Mouse (Mus musculus) embryonic facial prominence, embryonic 13.5 days (tissue): ENCODE data around the gene Rcbtb2. TPM values are rescaled to one million over a fixed set of nuclear protein-coding genes. Genes with fewer than 3 reads are reported as not detected.

Source experiments
- ATAC-seq: fragments of 200-750 bp; cut with Nextera tagmentation; 2 replicates; pipeline ENCODE4 v1.8.0; 2017; ENCODE audit warnings: low read depth; ENCODE audit not compliant: insufficient number of reproducible peaks, insufficient read depth, low FRiP score, low TSS enrichment
- H3K27ac ChIP-seq: fragments of 300-500 bp; sonication (generic); 2 replicates; pipeline ENCODE4 v1.5.1; 2015; ENCODE audit warnings: moderate library complexity, mild to moderate bottlenecking, inconsistent platforms
- H3K27me3 ChIP-seq: fragments of 300-500 bp; sonication (generic); 2 replicates; pipeline ENCODE4 v1.6.1; 2015; ENCODE audit warnings: mild to moderate bottlenecking, inconsistent platforms
- H3K36me3 ChIP-seq: fragments of 300-500 bp; sonication (generic); 2 replicates; pipeline ENCODE4 v1.6.1; 2015; ENCODE audit warnings: mild to moderate bottlenecking, inconsistent platforms
- H3K4me1 ChIP-seq: fragments of 300-500 bp; sonication (generic); 2 replicates; pipeline ENCODE4 v1.6.1; 2015; ENCODE audit warnings: inconsistent platforms
- H3K4me2 ChIP-seq: fragments of 300-500 bp; sonication (generic); 2 replicates; pipeline ENCODE4 v1.6.1; 2015; ENCODE audit warnings: moderate library complexity, mild to moderate bottlenecking, inconsistent platforms
- H3K4me3 ChIP-seq: fragments of 300-500 bp; sonication (generic); 2 replicates; pipeline ENCODE4 v1.5.1; 2015; ENCODE audit warnings: mild to moderate bottlenecking, inconsistent platforms
- H3K9ac ChIP-seq: fragments of 300-500 bp; sonication (generic); 2 replicates; pipeline ENCODE4 v1.6.1; 2015; ENCODE audit warnings: mild to moderate bottlenecking, inconsistent platforms
- H3K9me3 ChIP-seq: fragments of 300-500 bp; sonication (generic); 2 replicates; pipeline ENCODE4 v1.6.1; 2016; ENCODE audit warnings: inconsistent platforms
- WGBS: fragments of 180-500 bp; shearing (Covaris S2); methylation state at CpG from one replicate; pipeline ENCODE4 v1.1.7; 2015; ENCODE audit warnings: mixed read lengths; 5-methylcytosine and 5-hydroxymethylcytosine counted together
- polyA plus RNA-seq: library from polyadenylated mRNA; unstranded; fragments of >200 nt; fragmentation: Nextera tagmentation; extraction: Ambion mirVana; gene quantifications from 2 replicates; pipeline ENCODE4 v1.2.1, GENCODE M21; 2015

The Rcbtb2 gene
- polyA plus RNA-seq, 1 experiment from 2014 or later: 122 TPM

- 90% methylated on average over 7 of the region's 7 CpGs for WGBS
- no peak overlapping the region for H3K9ac ChIP-seq
- H3K27ac ChIP-seq: no peak overlapping the region
- no peaks in the 10 kb centered on the region for H3K9me3 ChIP-seq
- no peak overlapping the region for H3K4me3 ChIP-seq
- no peaks in the 10 kb centered on the region for H3K36me3 ChIP-seq
- no peak for ATAC-seq
- H3K27me3 ChIP-seq: no peaks in the 10 kb centered on the region
- H3K4me2 ChIP-seq: no peak overlapping the region
- 0 out of 2 replicates have a peak, but pooled peaks cover 6% of the 10 kb centered on the region for H3K4me1 ChIP-seq
Observed at GRCm38 (mm10) chr14:73138483-73138882, 15.6 kb downstream of the Rcbtb2 start.

- Histone ChIP-seq H3K36me3 (no peaks in the 10 kb centered on the region), H3K9ac (no peak overlapping the region), H3K4me1 (peaks cover 17% of the 10 kb centered on the region), H3K27me3 (no peaks in the 10 kb centered on the region), H3K9me3 (no peaks in the 10 kb centered on the region), H3K27ac (no peak overlapping the region), H3K4me3 (no peak overlapping the region), H3K4me2 (no peak overlapping the region)
- no peak for ATAC-seq
- WGBS: 44% methylated on average over 5 of the region's 5 CpGs
Observed at GRCm38 (mm10) chr14:73139866-73140265, 17.0 kb downstream of the Rcbtb2 start.

- Histone ChIP-seq H3K36me3 (peaks cover 9% of the 10 kb centered on the region), H3K4me2 (peak overlapping the region; percentile 82; the same call in 1 of the 2 replicates), H3K27ac (peak overlapping the region; percentile 100)
Observed at GRCm38 (mm10) chr14:73141800-73142199, 19.0 kb downstream of the Rcbtb2 start.

GRCm38 (mm10) chr14:73142421-73142895 is 19.6 kb downstream of the Rcbtb2 start:
- H3K4me2 ChIP-seq: peak overlapping the region; percentile 82
- H3K27me3 ChIP-seq: no peaks in the 10 kb centered on the region
- H3K4me1 ChIP-seq: peaks cover 19% of the 10 kb centered on the region
- peaks cover 9% of the 10 kb centered on the region for H3K36me3 ChIP-seq
- peak overlapping the region; percentile 97 for H3K9ac ChIP-seq
- peak overlapping the region; percentile 100 for H3K27ac ChIP-seq
- 0 out of 2 replicates have a peak, but pooled peaks have one; percentile 49 for ATAC-seq
- under 1% methylated on average over 11 of the region's 11 CpGs for WGBS
- H3K4me3 ChIP-seq: peak overlapping the region; percentile 77
- H3K9me3 ChIP-seq: no peaks in the 10 kb centered on the region

More at GRCm38 (mm10) chr14:73141800-73142199, 19.0 kb downstream of the Rcbtb2 start:
- no peaks in the 10 kb centered on the region for H3K27me3 ChIP-seq
- no peak overlapping the region; the same call in 1 of the 2 replicates for H3K4me3 ChIP-seq
- H3K9me3 ChIP-seq: no peaks in the 10 kb centered on the region
- no peak overlapping the region for H3K9ac ChIP-seq
- WGBS: 76% methylated on average over 3 of the region's 3 CpGs
- H3K4me1 ChIP-seq: peaks cover 19% of the 10 kb centered on the region
- no peak for ATAC-seq

GRCm38 (mm10) chr14:73142896-73143709 is 20.3 kb downstream of the Rcbtb2 start:
- H3K4me3 ChIP-seq: peak overlapping the region; percentile 77
- WGBS: under 1% methylated on average over 84 of the region's 88 CpGs
- H3K4me1 ChIP-seq: peaks cover 19% of the 10 kb centered on the region

GRCm38 (mm10) chr14:73143710-73144420 is 21.0 kb downstream of the Rcbtb2 start:
- H3K27ac ChIP-seq: peak overlapping the region; percentile 100
- H3K4me1 ChIP-seq: peaks cover 19% of the 10 kb centered on the region
- H3K4me3 ChIP-seq: peak overlapping the region; percentile 77
- H3K27me3 ChIP-seq: no peaks in the 10 kb centered on the region
- peaks cover 9% of the 10 kb centered on the region for H3K36me3 ChIP-seq
- peak overlapping the region; percentile 82 for H3K4me2 ChIP-seq
- no peak for ATAC-seq
- no peaks in the 10 kb centered on the region for H3K9me3 ChIP-seq
- H3K9ac ChIP-seq: peak overlapping the region; percentile 97
- 35% methylated on average over 25 of the region's 25 CpGs for WGBS

More at GRCm38 (mm10) chr14:73142896-73143709, 20.3 kb downstream of the Rcbtb2 start:
- Histone ChIP-seq H3K27ac (peak overlapping the region; percentile 100), H3K36me3 (peaks cover 9% of the 10 kb centered on the region), H3K27me3 (no peaks in the 10 kb centered on the region), H3K9ac (peak overlapping the region; percentile 97), H3K9me3 (no peaks in the 10 kb centered on the region), H3K4me2 (peak overlapping the region; percentile 82)
- peak; percentile 90 for ATAC-seq

GRCm38 (mm10) chr14:73145531-73145930 is 22.7 kb downstream of the Rcbtb2 start:
- no peak overlapping the region for H3K4me2 ChIP-seq
- H3K9me3 ChIP-seq: no peaks in the 10 kb centered on the region
- peaks cover 9% of the 10 kb centered on the region for H3K36me3 ChIP-seq
- ATAC-seq: no peak
- 94% methylated on average over 4 of the region's 4 CpGs for WGBS
- H3K9ac ChIP-seq: no peak overlapping the region
- no peak overlapping the region for H3K27ac ChIP-seq
- H3K4me1 ChIP-seq: peaks cover 19% of the 10 kb centered on the region
- no peaks in the 10 kb centered on the region for H3K27me3 ChIP-seq
- no peak overlapping the region for H3K4me3 ChIP-seq

- H3K9me3 ChIP-seq: no peaks in the 10 kb centered on the region
- no peaks in the 10 kb centered on the region for H3K27me3 ChIP-seq
- ATAC-seq: no peak
- H3K4me1 ChIP-seq: peaks cover 18% of the 10 kb centered on the region
- H3K36me3 ChIP-seq: peaks cover 13% of the 10 kb centered on the region
- H3K4me3 ChIP-seq: no peak overlapping the region
- no peak overlapping the region for H3K27ac ChIP-seq
- no peak overlapping the region for H3K4me2 ChIP-seq
- WGBS: 52% methylated on average over 3 of the region's 3 CpGs
- no peak overlapping the region for H3K9ac ChIP-seq
Observed at GRCm38 (mm10) chr14:73146721-73147120, 23.9 kb downstream of the Rcbtb2 start.

- H3K9ac ChIP-seq: no peak overlapping the region
Observed at GRCm38 (mm10) chr14:73148125-73148524, 25.3 kb downstream of the Rcbtb2 start.

GRCm38 (mm10) chr14:73161303-73161702 is 38.5 kb downstream of the Rcbtb2 start:
- Histone ChIP-seq H3K9ac (no peak overlapping the region), H3K36me3 (peaks cover 90% of the 10 kb centered on the region), H3K4me3 (no peak overlapping the region), H3K9me3 (no peaks in the 10 kb centered on the region), H3K27ac (no peak overlapping the region), H3K4me2 (no peak overlapping the region), H3K4me1 (peaks cover 9% of the 10 kb centered on the region), H3K27me3 (no peaks in the 10 kb centered on the region)
- no peak for ATAC-seq
- WGBS: 93% methylated on average over 4 of the region's 5 CpGs

More at GRCm38 (mm10) chr14:73148125-73148524, 25.3 kb downstream of the Rcbtb2 start:
- WGBS: 89% methylated on average over 3 of the region's 3 CpGs
- Histone ChIP-seq H3K36me3 (peaks cover 20% of the 10 kb centered on the region), H3K4me1 (peaks cover 13% of the 10 kb centered on the region), H3K9me3 (no peaks in the 10 kb centered on the region), H3K4me3 (no peak overlapping the region), H3K27ac (no peak overlapping the region), H3K27me3 (no peaks in the 10 kb centered on the region), H3K4me2 (no peak overlapping the region)
- ATAC-seq: no peak

- no peaks in the 10 kb centered on the region for H3K9me3 ChIP-seq
- H3K27ac ChIP-seq: no peak overlapping the region
- no peaks in the 10 kb centered on the region for H3K27me3 ChIP-seq
- no peak for ATAC-seq
- no peak overlapping the region for H3K9ac ChIP-seq
- WGBS: 91% methylated on average over 13 of the region's 13 CpGs
- H3K4me1 ChIP-seq: peaks cover 9% of the 10 kb centered on the region
- no peak overlapping the region for H3K4me2 ChIP-seq
- H3K4me3 ChIP-seq: no peak overlapping the region
- peaks cover 90% of the 10 kb centered on the region for H3K36me3 ChIP-seq
Observed at GRCm38 (mm10) chr14:73162192-73162800, 39.5 kb downstream of the Rcbtb2 start.
